Mouse (Mus musculus) hindbrain, embryonic 11.5 days (tissue): Measurements from ENCODE around the gene Stra6. TPM values are rescaled to one million over a fixed set of nuclear protein-coding genes. Genes with fewer than 3 reads are reported as not detected.
A peak's percentile ranks its signal among the peaks of the same experiment; 100 is the strongest.

Experiments
- ATAC-seq: fragments of 200-750 bp; cut with Nextera tagmentation; 2 replicates; pipeline ENCODE4 v1.8.0; 2017; ENCODE audit warnings: mild to moderate bottlenecking, moderate TSS enrichment, moderate library complexity; ENCODE audit not compliant: low FRiP score
- DNase-seq: peaks from one replicate; pipeline ENCODE4 v3.0.0-alpha.2; 2015; ENCODE audit warnings: low spot score
- H3K27ac ChIP-seq: fragments of 300-500 bp; sonication (generic); 2 replicates; pipeline ENCODE4 v1.5.1; 2014; ENCODE audit warnings: mild to moderate bottlenecking, low read depth, low read length
- H3K27me3 ChIP-seq: fragments of 300-500 bp; sonication (generic); 2 replicates; pipeline ENCODE4 v1.6.1; 2014; ENCODE audit warnings: mild to moderate bottlenecking, low read length, moderate library complexity, mixed read lengths; ENCODE audit not compliant: control insufficient read depth, insufficient read depth
- H3K36me3 ChIP-seq: fragments of 300-500 bp; sonication (generic); 2 replicates; pipeline ENCODE4 v1.6.1; 2014; ENCODE audit warnings: mild to moderate bottlenecking, low read length, moderate library complexity, mixed read lengths; ENCODE audit not compliant: control insufficient read depth, insufficient read depth
- H3K4me1 ChIP-seq: fragments of 300-500 bp; sonication (generic); replicated peaks from 2 replicates; pipeline ENCODE4 v1.6.1; 2014; ENCODE audit warnings: low read length, mixed read lengths; ENCODE audit not compliant: control insufficient read depth, insufficient read depth
- H3K4me2 ChIP-seq: fragments of 300-500 bp; sonication (generic); replicated peaks from 2 replicates; pipeline ENCODE4 v1.6.1; 2014; ENCODE audit warnings: mild to moderate bottlenecking, low read depth, low read length
- H3K4me3 ChIP-seq: fragments of 300-500 bp; sonication (generic); 2 replicates; pipeline ENCODE4 v1.5.1; 2014; ENCODE audit warnings: low read depth, low read length
- H3K9ac ChIP-seq: fragments of 300-500 bp; sonication (generic); 2 replicates; pipeline ENCODE4 v1.6.1; 2014; ENCODE audit warnings: low read depth, low read length
- H3K9me3 ChIP-seq: fragments of 300-500 bp; sonication (generic); 2 replicates; pipeline ENCODE4 v1.6.1; 2016; ENCODE audit warnings: low read length; ENCODE audit not compliant: control insufficient read depth
- WGBS: fragments of 180-500 bp; shearing (Covaris S2); extraction: QIAGEN DNeasy Blood & Tissue Kit; methylation state at CpG from one replicate; pipeline ENCODE4 v1.1.7; 2014; 5-methylcytosine and 5-hydroxymethylcytosine counted together
- polyA plus RNA-seq: library from polyadenylated mRNA; unstranded; fragments of >200 nt; fragmentation: Nextera tagmentation; extraction: Ambion mirVana; gene quantifications from 2 replicates; pipeline ENCODE4 v1.2.1, GENCODE M21; 2014

The Stra6 gene
- polyA plus RNA-seq, 1 experiment from 2014 or later: 8.2 TPM

DNA sequence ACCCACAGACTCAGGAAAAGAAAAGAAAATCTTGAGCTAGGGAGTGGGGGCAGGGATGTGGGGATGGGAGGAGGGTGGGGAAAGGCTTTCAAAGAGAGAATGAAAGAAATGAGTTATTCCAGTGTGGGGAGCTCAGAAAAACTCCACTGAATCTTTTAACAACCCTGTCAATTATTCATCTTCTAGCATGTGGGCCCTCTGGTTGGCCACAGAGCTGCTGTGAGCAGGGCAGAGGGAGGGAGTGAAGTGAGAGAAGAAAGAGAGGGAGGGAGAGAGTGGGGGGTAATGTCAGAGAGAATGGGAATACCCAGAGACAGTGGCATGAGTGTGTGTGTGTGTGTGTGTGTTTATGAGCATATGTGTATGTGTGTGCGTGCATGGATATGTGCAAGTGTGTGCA, 9.6 kb upstream of the Stra6 start:
- Histone ChIP-seq H3K27ac (no peak overlapping the region), H3K27me3 (peaks cover 3% of the 10 kb centered on the region; the same call in 1 of the 2 replicates), H3K4me3 (no peak overlapping the region), H3K4me2 (no peak overlapping the region), H3K4me1 (peaks cover 6% of the 10 kb centered on the region), H3K9ac (no peak overlapping the region), H3K9me3 (no peaks in the 10 kb centered on the region), H3K36me3 (no peaks in the 10 kb centered on the region)
- DNase-seq: no peak
- 96% methylated on average over 1 of the region's 1 CpGs for WGBS
- ATAC-seq: no peak

GRCm38 (mm10) chr9:58055666-58056065, 7.9 kb upstream of the Stra6 start:
- no peak overlapping the region for H3K9ac ChIP-seq
- no peak overlapping the region for H3K4me3 ChIP-seq
- H3K4me2 ChIP-seq: no peak overlapping the region
- ATAC-seq (no peak), DNase-seq (no peak)
- H3K27me3 ChIP-seq: no peaks in the 10 kb centered on the region; the same call in 1 of the 2 replicates
- no peaks in the 10 kb centered on the region for H3K36me3 ChIP-seq
- H3K27ac ChIP-seq: no peak overlapping the region
- H3K4me1 ChIP-seq: 0 out of 2 replicates have a peak, but pooled peaks cover 3% of the 10 kb centered on the region
- no peaks in the 10 kb centered on the region for H3K9me3 ChIP-seq
- WGBS: 79% methylated on average over 5 of the region's 5 CpGs

- DNase-seq (no peak), ATAC-seq (no peak)
- 59% methylated on average over 1 of the region's 1 CpGs for WGBS
- peaks cover 3% of the 10 kb centered on the region; the same call in 1 of the 2 replicates for H3K4me1 ChIP-seq
- no peak overlapping the region for H3K4me3 ChIP-seq
- no peak overlapping the region for H3K4me2 ChIP-seq
- H3K9me3 ChIP-seq: no peaks in the 10 kb centered on the region
- no peaks in the 10 kb centered on the region; the same call in 1 of the 2 replicates for H3K27me3 ChIP-seq
- H3K27ac ChIP-seq: no peak overlapping the region
- H3K36me3 ChIP-seq: no peaks in the 10 kb centered on the region
- H3K9ac ChIP-seq: no peak overlapping the region
Measured at GRCm38 (mm10) chr9:58059920-58060319, 3.7 kb upstream of the Stra6 start.

DNA sequence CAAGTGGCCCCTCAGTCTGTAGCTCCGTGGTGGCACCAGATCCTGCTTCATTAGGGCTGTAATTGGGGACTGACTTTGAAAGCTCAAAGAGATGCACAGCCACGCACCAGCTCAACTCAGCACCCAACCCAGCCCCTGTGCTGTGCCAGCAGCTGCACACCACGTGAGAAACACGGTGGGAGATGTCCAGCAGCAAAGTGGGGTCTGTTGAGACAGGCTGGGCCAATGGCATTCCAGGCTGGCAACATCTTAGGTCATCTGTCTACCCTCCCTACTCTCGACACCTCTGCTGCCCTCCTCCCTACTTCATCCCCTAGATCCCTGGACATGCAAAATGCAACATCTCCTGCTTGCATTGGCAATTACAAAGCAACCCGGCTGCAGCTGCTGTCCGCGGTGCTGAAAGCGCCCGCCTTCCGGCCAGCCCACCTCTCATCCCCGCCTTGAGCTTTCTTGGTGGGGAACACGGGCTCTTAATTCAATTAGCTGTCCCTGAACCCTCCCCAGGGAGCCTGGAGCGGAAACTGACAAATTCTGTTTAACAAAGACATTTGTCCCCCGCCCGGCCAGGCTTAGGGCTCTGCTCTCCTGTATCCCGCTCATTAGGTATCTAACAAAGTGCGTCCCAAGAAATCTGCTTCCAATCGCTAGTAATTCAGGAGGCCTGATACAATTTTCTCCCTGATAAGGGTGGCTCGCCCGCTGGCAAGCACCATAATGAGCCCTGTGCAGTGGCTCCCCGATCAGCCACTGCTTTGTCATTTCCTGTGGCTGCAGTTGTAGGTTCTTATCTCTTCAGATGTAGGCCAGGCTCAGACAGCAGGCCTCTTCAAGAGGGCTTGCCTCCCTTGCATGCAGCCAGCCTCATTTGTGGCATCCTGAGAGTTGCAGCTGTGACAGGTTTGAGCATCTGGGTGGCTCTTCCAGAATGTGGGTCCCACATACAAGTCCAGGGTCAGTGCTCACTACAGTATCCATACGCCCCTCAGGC, 2.6 kb upstream of the Stra6 start:
- Histone ChIP-seq H3K36me3 (no peaks in the 10 kb centered on the region), H3K4me3 (no peak overlapping the region), H3K4me1 (peaks cover 4% of the 10 kb centered on the region; the same call in 1 of the 2 replicates), H3K9me3 (no peaks in the 10 kb centered on the region), H3K9ac (no peak overlapping the region), H3K4me2 (no peak overlapping the region), H3K27me3 (no peaks in the 10 kb centered on the region; the same call in 1 of the 2 replicates), H3K27ac (peak overlapping the region; percentile 70)
- DNase-seq (peak; percentile 85), ATAC-seq (peak; percentile 72)
- WGBS: 9% methylated on average over 23 of the region's 23 CpGs

GRCm38 (mm10) chr9:58065532-58065931, 1.9 kb downstream of the Stra6 start:
- DNase-seq (no peak), ATAC-seq (no peak)
- H3K27ac ChIP-seq: peak overlapping the region; percentile 54; the same call in 1 of the 2 replicates
- peaks cover 4% of the 10 kb centered on the region; the same call in 1 of the 2 replicates for H3K4me1 ChIP-seq
- no peaks in the 10 kb centered on the region for H3K36me3 ChIP-seq
- WGBS: 41% methylated on average over 6 of the region's 6 CpGs
- no peak overlapping the region for H3K9ac ChIP-seq
- H3K4me2 ChIP-seq: no peak overlapping the region
- no peaks in the 10 kb centered on the region for H3K27me3 ChIP-seq
- H3K9me3 ChIP-seq: no peaks in the 10 kb centered on the region
- H3K4me3 ChIP-seq: no peak overlapping the region

- 83% methylated on average over 6 of the region's 6 CpGs for WGBS
- no peak overlapping the region for H3K9ac ChIP-seq
- H3K27ac ChIP-seq: no peak overlapping the region
- H3K27me3 ChIP-seq: no peaks in the 10 kb centered on the region
- H3K4me1 ChIP-seq: peaks cover 5% of the 10 kb centered on the region; the same call in 1 of the 2 replicates
- H3K4me3 ChIP-seq: no peak overlapping the region
- H3K9me3 ChIP-seq: no peaks in the 10 kb centered on the region
- no peak for DNase-seq
- no peak overlapping the region for H3K4me2 ChIP-seq
- ATAC-seq: no peak
- H3K36me3 ChIP-seq: no peaks in the 10 kb centered on the region
Measured at GRCm38 (mm10) chr9:58065977-58066730, 2.6 kb downstream of the Stra6 start.

- Histone ChIP-seq H3K9me3 (no peaks in the 10 kb centered on the region), H3K4me2 (no peak overlapping the region), H3K4me3 (no peak overlapping the region), H3K9ac (no peak overlapping the region), H3K36me3 (no peaks in the 10 kb centered on the region), H3K4me1 (peaks cover 6% of the 10 kb centered on the region; the same call in 1 of the 2 replicates), H3K27ac (no peak overlapping the region), H3K27me3 (no peaks in the 10 kb centered on the region)
- no peak for ATAC-seq
- no peak for DNase-seq
- WGBS: 84% methylated on average over 6 of the region's 6 CpGs
Measured at GRCm38 (mm10) chr9:58066731-58067095, 3.1 kb downstream of the Stra6 start.

GRCm38 (mm10) chr9:58067546-58067945, 4.0 kb downstream of the Stra6 start:
- Histone ChIP-seq H3K27me3 (no peaks in the 10 kb centered on the region), H3K27ac (no peak overlapping the region), H3K36me3 (no peaks in the 10 kb centered on the region), H3K9ac (no peak overlapping the region), H3K4me3 (no peak overlapping the region), H3K4me2 (no peak overlapping the region), H3K9me3 (no peaks in the 10 kb centered on the region), H3K4me1 (peaks cover 9% of the 10 kb centered on the region; the same call in 1 of the 2 replicates)
- WGBS: 91% methylated on average over 3 of the region's 3 CpGs
- DNase-seq: no peak
- ATAC-seq: no peak
